Mouse (Mus musculus) retina, embryonic 14.5 days (tissue): ENCODE measurements at regions not wholly inside any gene's neighbourhood (a gene's known extent, or its start where the extent isn't known, plus 50 kb on each side); places are given as distances from the start of the nearest gene placed in this dataset.

ENCODE experiments used
- DNase-seq: peaks from one replicate; pipeline ENCODE4 v3.0.0-alpha.2; 2015; ENCODE audit warnings: low spot score

- no peak for DNase-seq
These were observed 107.4 kb upstream of the Insig1 start for GRCm38 (mm10) chr5:27963765-27964164.

- peak; percentile 86 for DNase-seq
These were observed 76.0 kb upstream of the Insig1 start for GRCm38 (mm10) chr5:27995186-27995585.

- no peak for DNase-seq
These were observed 73.4 kb upstream of the Insig1 start for GRCm38 (mm10) chr5:27997751-27998150.

- DNase-seq = no peak
These were observed 68.2 kb upstream of the Insig1 start for GRCm38 (mm10) chr5:28002922-28003321.

GRCm38 (mm10) chr5:28003756-28004486, 67.2 kb upstream of the Insig1 start:
- no peak for DNase-seq

- DNase-seq = no peak
These were observed 66.7 kb upstream of the Insig1 start for GRCm38 (mm10) chr5:28004487-28004827.

- DNase-seq = no peak
These were observed 61.8 kb upstream of the Insig1 start for GRCm38 (mm10) chr5:28009386-28009785.

- DNase-seq = no peak
These were observed 61.3 kb upstream of the Insig1 start for GRCm38 (mm10) chr5:28009871-28010270.

GRCm38 (mm10) chr5:28010529-28010928, 60.6 kb upstream of the Insig1 start:
- no peak for DNase-seq

- no peak for DNase-seq
These were observed 58.7 kb upstream of the Insig1 start for GRCm38 (mm10) chr5:28012496-28012895.

- DNase-seq = no peak
These were observed 57.4 kb upstream of the Insig1 start for GRCm38 (mm10) chr5:28013619-28014273.

- DNase-seq = no peak
These were observed 51.3 kb upstream of the Insig1 start for GRCm38 (mm10) chr5:28019864-28020263.
